In the genomic region with DNA sequence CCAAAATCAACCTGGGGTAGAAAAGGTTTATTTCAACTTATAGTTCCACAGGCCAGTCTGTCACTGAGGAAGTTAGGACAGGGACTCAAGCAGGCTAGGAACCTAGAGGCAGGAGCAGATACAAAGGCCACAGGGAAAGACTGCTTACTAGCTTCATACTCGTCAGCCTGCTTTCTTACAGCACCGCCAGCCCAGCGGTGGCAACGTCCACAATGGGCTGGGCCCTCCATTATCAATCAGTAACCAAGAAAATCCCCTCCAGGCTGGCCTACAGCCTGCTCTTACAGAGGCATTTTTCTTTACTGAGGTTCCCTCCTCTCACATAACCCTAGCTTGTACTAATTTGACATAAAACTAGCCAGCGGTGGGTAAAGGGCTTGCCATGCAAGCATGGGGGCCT, we compare ENCODE assay signal across 25 mouse cellular contexts.
DNase-seq lines count a peak whose midpoint lies in the region; ATAC-seq and TF ChIP-seq lines count a peak whose summit lies in the region.
"Had no signal": no experiment of that assay in that cellular context is flagged by ENCODE, and none has a peak within 500 bp of the region (broad histone marks: within the 10 kb centered on the region; RNA-seq: fewer than 3 reads in every experiment).

No protein-coding gene starts in this region.

- no peak overlapping the region for H3K27ac ChIP-seq in kidney, embryonic 15.5 days
- no peak overlapping the region for H3K27ac ChIP-seq in testis, adult 2 months (ENCODE audit: control insufficient read depth, insufficient read depth, low read depth, low read length)
- H3K27ac ChIP-seq in embryonic facial prominence, embryonic 10.5 days (replicated peaks) = no peak overlapping the region
- H3K27ac ChIP-seq: embryonic facial prominence, embryonic 12.5 days; heart, embryonic 15.5 days; kidney, postnatal 0 days; limb, embryonic 12.5 days; liver, embryonic 15.5 days; midbrain, embryonic 10.5 days; neural tube, embryonic 15.5 days had no signal

- no peak overlapping the region for H3K4me3 ChIP-seq in kidney, embryonic 15.5 days (replicated peaks)
- peak overlapping the region; percentile 33 for H3K4me3 ChIP-seq in testis, adult 2 months (ENCODE audit: control insufficient read depth, low read depth, low read length)
- no peak overlapping the region for H3K4me3 ChIP-seq in embryonic facial prominence, embryonic 10.5 days
- H3K4me3 ChIP-seq: embryonic facial prominence, embryonic 12.5 days; heart, embryonic 15.5 days; limb, embryonic 12.5 days; liver, embryonic 15.5 days; midbrain, embryonic 10.5 days; neural tube, embryonic 15.5 days had no signal

- no peak for TF ChIP-seq POLR2A in testis, adult 2 months (IDR thresholded peaks at IDR 0.05; ENCODE audit: control insufficient read depth, low read depth, low read length)

- no peaks in the 10 kb centered on the region for H3K36me3 ChIP-seq in kidney, embryonic 15.5 days
- H3K36me3 ChIP-seq in testis, adult 2 months (ENCODE audit: control insufficient read depth, insufficient read depth, low read length) = no peaks in the 10 kb centered on the region
- H3K36me3 ChIP-seq in embryonic facial prominence, embryonic 10.5 days (replicated peaks) = no peaks in the 10 kb centered on the region
- H3K36me3 ChIP-seq: embryonic facial prominence, embryonic 12.5 days; heart, embryonic 15.5 days; limb, embryonic 12.5 days; liver, embryonic 15.5 days; midbrain, embryonic 10.5 days; neural tube, embryonic 15.5 days had no signal

- WGBS in kidney, embryonic 15.5 days = 67% methylated on average over 5 of the region's 5 CpGs
- WGBS in embryonic facial prominence, embryonic 10.5 days = 71% methylated on average over 5 of the region's 5 CpGs

- H3K4me2 ChIP-seq in kidney, embryonic 15.5 days = no peak overlapping the region
- H3K4me2 ChIP-seq: embryonic facial prominence, embryonic 12.5 days; heart, embryonic 15.5 days; limb, embryonic 12.5 days; liver, embryonic 15.5 days; neural tube, embryonic 15.5 days had no signal

- no peaks in the 10 kb centered on the region for H3K27me3 ChIP-seq in kidney, embryonic 15.5 days
- no peaks in the 10 kb centered on the region for H3K27me3 ChIP-seq in testis, adult 2 months (ENCODE audit: control insufficient read depth, insufficient read depth, low read length)
- H3K27me3 ChIP-seq in embryonic facial prominence, embryonic 10.5 days (replicated peaks; ENCODE audit: low read depth, poor library complexity, severe bottlenecking) = peaks cover 30% of the 10 kb centered on the region
- H3K27me3 ChIP-seq: embryonic facial prominence, embryonic 12.5 days; limb, embryonic 12.5 days; liver, embryonic 15.5 days; neural tube, embryonic 15.5 days had no signal

- no peak overlapping the region for H3K9ac ChIP-seq in kidney, embryonic 15.5 days
- H3K9ac ChIP-seq: embryonic facial prominence, embryonic 12.5 days; heart, embryonic 15.5 days; limb, embryonic 12.5 days; liver, embryonic 15.5 days; neural tube, embryonic 15.5 days had no signal

- H3K4me1 ChIP-seq in kidney, embryonic 15.5 days = peaks cover 17% of the 10 kb centered on the region
- H3K4me1 ChIP-seq in testis, adult 2 months (ENCODE audit: control insufficient read depth, insufficient read depth, low read length) = no peaks in the 10 kb centered on the region
- peaks cover 38% of the 10 kb centered on the region for H3K4me1 ChIP-seq in embryonic facial prominence, embryonic 10.5 days
- H3K4me1 ChIP-seq: limb, embryonic 12.5 days had no signal

- peak; percentile 57 for DNase-seq in kidney, adult 18-20 months
- DNase-seq in testis, postnatal 10 days (ENCODE audit: low spot score) = no peak
- peak; percentile 70 for DNase-seq in kidney, postnatal 14 days
- DNase-seq in lung, postnatal 25 days (ENCODE audit: low spot score) = no peak
- DNase-seq in embryonic facial prominence, embryonic 10.5 days (ENCODE audit: low spot score) = no peak
- DNase-seq: adrenal gland, adult 8-10 months; B cell, adult 2 months; cerebellum, adult 11-12 months; cerebellum, postnatal 10 days; heart, postnatal 4 days; right cerebral cortex, adult 18-20 months; thymus, adult 18-20 months; thymus, postnatal 36 days had no signal

- no peaks in the 10 kb centered on the region for H3K9me3 ChIP-seq in kidney, embryonic 15.5 days (replicated peaks)
- no peaks in the 10 kb centered on the region for H3K9me3 ChIP-seq in embryonic facial prominence, embryonic 10.5 days
- H3K9me3 ChIP-seq: embryonic facial prominence, embryonic 12.5 days; heart, embryonic 15.5 days; limb, embryonic 12.5 days; liver, embryonic 15.5 days; midbrain, embryonic 10.5 days; neural tube, embryonic 15.5 days had no signal

- TF ChIP-seq CTCF in testis, adult 2 months (IDR thresholded peaks at IDR 0.05; ENCODE audit: control insufficient read depth, insufficient read depth, insufficient replicate concordance, low read depth, low read length) = no peak

- ATAC-seq in kidney, embryonic 15.5 days (replicated peaks; ENCODE audit: low FRiP score) = no peak
- ATAC-seq: activated CD4-positive, CD25-positive, alpha-beta regulatory T cell, adult 4 months; hindbrain, embryonic 16.5 days; lung, postnatal 0 days had no signal

Comparison
In these comparisons a context has a peak if more than half of its experiments do, and no peak if none do; other contexts are left out.
1. DNase-seq: peak in kidney, adult 18-20 months (single experiment) and kidney, postnatal 14 days (single experiment); none in testis, postnatal 10 days (single experiment), lung, postnatal 25 days (single experiment) and embryonic facial prominence, embryonic 10.5 days (single experiment).